Mouse (Mus musculus) bone marrow, adult 2 months (tissue): ENCODE measurements at regions not wholly inside any gene's neighbourhood (a gene's known extent, or its start where the extent isn't known, plus 50 kb on each side); places are given as distances from the start of the nearest gene placed in this dataset.

Source experiments
- H3K27ac ChIP-seq: fragments of 200-500 bp; 2 replicates; pipeline ENCODE4 v1.5.1; 2012; ENCODE audit warnings: low read depth, mild to moderate bottlenecking, control low read depth, inconsistent platforms, low read length; ENCODE audit not compliant: control insufficient read depth, poor library complexity, insufficient read depth
- H3K4me1 ChIP-seq: fragments of 200-500 bp; 2 replicates; pipeline ENCODE4 v1.6.1; 2011; ENCODE audit warnings: low read length; ENCODE audit not compliant: control insufficient read depth, insufficient read depth
- H3K4me3 ChIP-seq: fragments of 200-500 bp; replicated peaks from 2 replicates; pipeline ENCODE3; 2011; ENCODE audit warnings: mild to moderate bottlenecking, low read depth, low read length, control low read depth; ENCODE audit not compliant: control insufficient read depth
- CTCF ChIP-seq: fragments of 200-500 bp; IDR thresholded peaks from 2 replicates; pipeline ENCODE4 v1.5.1; 2011; ENCODE audit warnings: low read length, control low read depth; ENCODE audit not compliant: control insufficient read depth, insufficient read depth
- POLR2A ChIP-seq: fragments of 200-500 bp; IDR thresholded peaks from 2 replicates; pipeline ENCODE4 v1.6.1; 2011; ENCODE audit warnings: low read depth, mild to moderate bottlenecking, control low read depth, low read length, borderline replicate concordance; ENCODE audit not compliant: control insufficient read depth
- WGBS: fragments of 180-500 bp; shearing (Covaris S2); methylation state at CpG from one replicate; pipeline ENCODE4 v1.1.7; 2018; 5-methylcytosine and 5-hydroxymethylcytosine counted together

- no peak overlapping the region for H3K27ac ChIP-seq
- no peaks in the 10 kb centered on the region for H3K4me1 ChIP-seq
- no peak overlapping the region for H3K4me3 ChIP-seq
- 6% methylated on average over 6 of the region's 6 CpGs for WGBS
- no peak for TF ChIP-seq CTCF
- TF ChIP-seq POLR2A = no peak
Observed at GRCm38 (mm10) chr4:99544014-99544413, 112.1 kb upstream of the Foxd3 start.

GRCm38 (mm10) chr4:99545742-99546141, 110.4 kb upstream of the Foxd3 start:
- WGBS = 47% methylated on average over 3 of the region's 3 CpGs
- TF ChIP-seq POLR2A (no peak), CTCF (no peak)
- H3K4me1 ChIP-seq = no peaks in the 10 kb centered on the region
- no peak overlapping the region for H3K4me3 ChIP-seq
- no peak overlapping the region for H3K27ac ChIP-seq

DNA sequence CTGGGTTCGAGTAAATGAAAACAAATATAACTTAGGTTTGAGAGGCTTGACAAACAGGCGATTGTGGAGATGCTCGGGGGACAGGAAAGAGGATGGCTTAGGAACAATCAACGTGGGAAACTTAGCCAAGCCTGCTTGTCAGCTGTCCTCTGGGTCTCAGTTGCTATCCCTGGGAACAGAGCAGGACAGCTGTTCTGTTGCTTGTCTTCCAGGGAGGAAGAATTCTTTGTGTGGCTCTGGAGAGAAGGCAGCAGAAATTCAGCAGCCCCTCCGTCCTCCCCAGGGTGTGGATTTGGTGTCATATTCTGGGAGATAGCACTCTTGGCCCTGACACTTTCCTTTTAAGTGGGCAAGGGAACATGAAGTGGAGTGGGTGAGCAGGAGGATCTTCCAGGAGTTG, 98.1 kb upstream of the Foxd3 start:
- Histone ChIP-seq H3K27ac (no peak overlapping the region), H3K4me1 (no peaks in the 10 kb centered on the region), H3K4me3 (no peak overlapping the region)
- 63% methylated on average over 5 of the region's 5 CpGs for WGBS
- TF ChIP-seq POLR2A = no peak
- TF ChIP-seq CTCF = no peak

DNA sequence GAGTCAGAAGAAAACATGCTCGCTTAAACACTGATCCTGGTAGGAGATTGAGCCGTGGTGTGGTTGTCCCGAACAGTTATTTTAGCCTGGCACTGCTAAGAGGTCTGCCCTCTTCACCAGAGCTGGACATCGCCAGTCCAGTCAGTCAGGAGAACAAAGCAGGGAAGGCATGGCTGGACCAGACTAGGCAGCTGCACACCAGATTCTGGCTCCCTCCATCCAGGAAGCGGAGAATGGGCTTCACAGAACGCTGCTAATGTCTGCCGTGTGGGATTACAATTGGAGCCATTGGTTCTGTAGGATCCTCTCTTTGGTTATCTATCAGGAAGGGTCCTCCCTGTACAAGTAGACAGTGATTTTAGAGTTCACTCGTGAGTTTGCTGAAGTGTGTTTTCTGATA, 95.5 kb upstream of the Foxd3 start:
- Histone ChIP-seq H3K27ac (no peak overlapping the region), H3K4me3 (no peak overlapping the region), H3K4me1 (no peaks in the 10 kb centered on the region)
- no peak for TF ChIP-seq CTCF
- TF ChIP-seq POLR2A = no peak
- 47% methylated on average over 8 of the region's 8 CpGs for WGBS

- WGBS = 19% methylated on average over 6 of the region's 6 CpGs
- Histone ChIP-seq H3K27ac (no peak overlapping the region), H3K4me1 (no peaks in the 10 kb centered on the region), H3K4me3 (no peak overlapping the region)
- TF ChIP-seq POLR2A (no peak), CTCF (no peak)
Observed at GRCm38 (mm10) chr4:99561506-99561937, 94.6 kb upstream of the Foxd3 start.

GRCm38 (mm10) chr4:99565401-99565800, 90.7 kb upstream of the Foxd3 start:
- Histone ChIP-seq H3K4me3 (no peak overlapping the region), H3K27ac (no peak overlapping the region), H3K4me1 (no peaks in the 10 kb centered on the region)
- TF ChIP-seq CTCF = no peak
- no peak for TF ChIP-seq POLR2A
- 84% methylated on average over 9 of the region's 9 CpGs for WGBS

DNA sequence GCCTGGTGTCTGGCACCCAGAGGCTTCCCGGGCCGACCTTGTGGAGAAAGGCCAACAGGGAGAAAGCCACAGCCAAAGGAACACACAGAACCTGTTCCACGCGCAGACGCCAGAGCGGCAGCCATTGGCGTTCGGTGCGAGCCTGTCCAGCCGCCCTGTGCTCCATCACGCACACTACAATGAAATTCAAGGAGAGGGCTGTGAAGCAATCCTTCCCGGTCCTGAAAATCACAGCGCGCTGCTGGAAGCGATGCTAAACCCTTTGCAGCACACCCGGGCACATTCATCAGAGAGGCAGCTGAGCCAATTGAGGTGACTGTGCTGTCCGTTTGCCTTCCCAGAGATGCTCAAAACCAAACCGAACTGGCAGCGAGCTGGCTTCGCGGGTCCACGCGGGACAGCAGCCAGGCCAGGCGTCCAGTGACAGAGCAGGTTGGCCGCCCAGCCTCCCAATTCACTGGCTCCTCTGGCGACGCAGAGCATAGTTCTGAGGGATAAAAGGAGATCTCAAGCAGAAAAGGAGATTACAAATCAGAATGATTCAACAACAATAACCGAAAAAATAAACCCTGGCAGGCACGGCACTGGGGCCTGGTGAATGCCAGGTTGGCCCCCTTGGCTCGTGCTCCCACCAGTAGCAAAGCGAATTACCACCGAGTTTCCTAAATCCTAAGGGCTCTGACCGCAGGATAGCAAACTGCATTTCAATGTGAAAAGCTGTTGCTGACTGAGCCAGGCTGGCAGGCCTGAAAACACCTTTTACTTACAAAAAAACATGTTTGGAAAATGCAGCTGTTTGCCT, 83.1 kb upstream of the Foxd3 start:
- no peak for TF ChIP-seq CTCF
- TF ChIP-seq POLR2A = no peak
- 9% methylated on average over 33 of the region's 33 CpGs for WGBS
- no peak overlapping the region for H3K27ac ChIP-seq
- H3K4me1 ChIP-seq = no peaks in the 10 kb centered on the region
- H3K4me3 ChIP-seq = no peak overlapping the region

GRCm38 (mm10) chr4:99574021-99574531, 82.0 kb upstream of the Foxd3 start:
- no peak for TF ChIP-seq POLR2A
- TF ChIP-seq CTCF = no peak
- no peaks in the 10 kb centered on the region for H3K4me1 ChIP-seq
- WGBS = 75% methylated on average over 11 of the region's 11 CpGs
- no peak overlapping the region for H3K4me3 ChIP-seq
- H3K27ac ChIP-seq = no peak overlapping the region
